Mouse (Mus musculus) heart, embryonic 15.5 days (tissue): ENCODE data around the gene Rilp. TPM values are rescaled to one million over a fixed set of nuclear protein-coding genes. Genes with fewer than 3 reads are reported as not detected.

Experiments used
- ATAC-seq: fragments of 200-750 bp; cut with Nextera tagmentation; replicated peaks from 2 replicates; pipeline ENCODE4 v1.8.0; 2017; ENCODE audit warnings: low read depth, moderate TSS enrichment; ENCODE audit not compliant: insufficient number of reproducible peaks, insufficient read depth, low FRiP score
- H3K27ac ChIP-seq: fragments of 300-500 bp; sonication (generic); 2 replicates; pipeline ENCODE4 v1.5.1; 2015; ENCODE audit warnings: mild to moderate bottlenecking, inconsistent platforms
- H3K27me3 ChIP-seq: fragments of 300-500 bp; sonication (generic); 2 replicates; pipeline ENCODE4 v1.6.1; 2015; ENCODE audit warnings: inconsistent platforms
- H3K36me3 ChIP-seq: fragments of 300-500 bp; sonication (generic); 2 replicates; pipeline ENCODE4 v1.6.1; 2015; ENCODE audit warnings: mild to moderate bottlenecking, inconsistent platforms
- H3K4me1 ChIP-seq: fragments of 300-500 bp; sonication (generic); replicated peaks from 2 replicates; pipeline ENCODE4 v1.6.1; 2015; ENCODE audit warnings: inconsistent platforms
- H3K4me2 ChIP-seq: fragments of 300-500 bp; sonication (generic); 2 replicates; pipeline ENCODE4 v1.6.1; 2015; ENCODE audit warnings: inconsistent platforms, mild to moderate bottlenecking, moderate library complexity
- H3K4me3 ChIP-seq: fragments of 300-500 bp; sonication (generic); 2 replicates; pipeline ENCODE4 v1.5.1; 2015; ENCODE audit warnings: mild to moderate bottlenecking, inconsistent platforms
- H3K9ac ChIP-seq: fragments of 300-500 bp; sonication (generic); 2 replicates; pipeline ENCODE4 v1.6.1; 2015; ENCODE audit warnings: mild to moderate bottlenecking, inconsistent platforms
- H3K9me3 ChIP-seq: fragments of 300-500 bp; sonication (generic); replicated peaks from 2 replicates; pipeline ENCODE4 v1.6.1; 2016; ENCODE audit warnings: inconsistent platforms
- WGBS: fragments of 180-500 bp; shearing (Covaris S2); methylation state at CpG from one replicate; pipeline ENCODE4 v1.1.7; 2015; ENCODE audit warnings: mixed read lengths; 5-methylcytosine and 5-hydroxymethylcytosine counted together
- polyA plus RNA-seq: library from polyadenylated mRNA; unstranded; fragments of >200 nt; fragmentation: Nextera tagmentation; extraction: Ambion mirVana; gene quantifications from 2 replicates; pipeline ENCODE4 v1.2.1, GENCODE M21; 2015

Gene Rilp
- polyA plus RNA-seq, 1 experiment from 2014 or later = 9.2 TPM

GRCm38 (mm10) chr11:75466731-75467505 lies 43.0 kb upstream of the Rilp start:
- peaks cover 23% of the 10 kb centered on the region for H3K36me3 ChIP-seq
- ATAC-seq = no peak
- no peaks in the 10 kb centered on the region for H3K9me3 ChIP-seq
- no peaks in the 10 kb centered on the region for H3K27me3 ChIP-seq
- no peak overlapping the region for H3K4me3 ChIP-seq
- 0 out of 2 replicates have a peak overlapping the region, but pooled peaks have one; percentile 88 for H3K4me2 ChIP-seq
- WGBS = 98% methylated on average over 4 of the region's 4 CpGs
- no peak overlapping the region for H3K9ac ChIP-seq
- no peak overlapping the region for H3K27ac ChIP-seq
- peaks cover 31% of the 10 kb centered on the region for H3K4me1 ChIP-seq

- Histone ChIP-seq H3K27me3 (no peaks in the 10 kb centered on the region), H3K9ac (peak overlapping the region; percentile 61), H3K4me1 (peaks cover 28% of the 10 kb centered on the region), H3K4me2 (peak overlapping the region; percentile 88), H3K4me3 (peak overlapping the region; percentile 56), H3K9me3 (no peaks in the 10 kb centered on the region), H3K27ac (peak overlapping the region; percentile 60), H3K36me3 (peaks cover 23% of the 10 kb centered on the region)
- 14% methylated on average over 19 of the region's 19 CpGs for WGBS
- peak; percentile 74 for ATAC-seq
These were observed 42.2 kb upstream of the Rilp start for GRCm38 (mm10) chr11:75467512-75468215.

- Histone ChIP-seq H3K36me3 (peaks cover 23% of the 10 kb centered on the region), H3K9me3 (no peaks in the 10 kb centered on the region), H3K4me1 (peaks cover 20% of the 10 kb centered on the region), H3K9ac (peak overlapping the region; percentile 61), H3K27ac (peak overlapping the region; percentile 60; the same call in 1 of the 2 replicates), H3K4me3 (peak overlapping the region; percentile 56), H3K27me3 (no peaks in the 10 kb centered on the region), H3K4me2 (peak overlapping the region; percentile 88)
- ATAC-seq = no peak
- WGBS = 60% methylated on average over 7 of the region's 7 CpGs
These were observed 41.5 kb upstream of the Rilp start for GRCm38 (mm10) chr11:75468410-75468809.

- no peak for ATAC-seq
- Histone ChIP-seq H3K4me2 (no peak overlapping the region), H3K4me1 (peaks cover 16% of the 10 kb centered on the region), H3K4me3 (no peak overlapping the region), H3K27me3 (no peaks in the 10 kb centered on the region), H3K9ac (no peak overlapping the region), H3K36me3 (peaks cover 23% of the 10 kb centered on the region), H3K9me3 (no peaks in the 10 kb centered on the region), H3K27ac (no peak overlapping the region)
- WGBS = 96% methylated on average over 4 of the region's 4 CpGs
These were observed 40.6 kb upstream of the Rilp start for GRCm38 (mm10) chr11:75469261-75469660.

- no peak for ATAC-seq
- H3K4me2 ChIP-seq = no peak overlapping the region
- H3K4me3 ChIP-seq = no peak overlapping the region
- H3K27me3 ChIP-seq = no peaks in the 10 kb centered on the region
- H3K36me3 ChIP-seq = peaks cover 10% of the 10 kb centered on the region
- no peak overlapping the region for H3K9ac ChIP-seq
- WGBS = 68% methylated on average over 3 of the region's 3 CpGs
- no peaks in the 10 kb centered on the region for H3K9me3 ChIP-seq
- no peak overlapping the region for H3K27ac ChIP-seq
- peaks cover 16% of the 10 kb centered on the region for H3K4me1 ChIP-seq
These were observed 39.2 kb upstream of the Rilp start for GRCm38 (mm10) chr11:75470675-75471074.

- Histone ChIP-seq H3K36me3 (no peaks in the 10 kb centered on the region), H3K4me1 (peaks cover 10% of the 10 kb centered on the region), H3K9me3 (no peaks in the 10 kb centered on the region), H3K4me2 (no peak overlapping the region), H3K9ac (no peak overlapping the region), H3K4me3 (no peak overlapping the region), H3K27ac (no peak overlapping the region), H3K27me3 (no peaks in the 10 kb centered on the region)
- WGBS = 64% methylated on average over 11 of the region's 11 CpGs
- no peak for ATAC-seq
These were observed 37.3 kb upstream of the Rilp start for GRCm38 (mm10) chr11:75472469-75473081.

GRCm38 (mm10) chr11:75473376-75473775 lies 36.5 kb upstream of the Rilp start:
- no peak overlapping the region for H3K27ac ChIP-seq
- no peaks in the 10 kb centered on the region for H3K9me3 ChIP-seq
- WGBS = 64% methylated on average over 7 of the region's 7 CpGs
- no peak overlapping the region for H3K9ac ChIP-seq
- peaks cover 2% of the 10 kb centered on the region for H3K4me1 ChIP-seq
- no peaks in the 10 kb centered on the region for H3K27me3 ChIP-seq
- no peaks in the 10 kb centered on the region for H3K36me3 ChIP-seq
- no peak overlapping the region for H3K4me2 ChIP-seq
- H3K4me3 ChIP-seq = no peak overlapping the region
- ATAC-seq = no peak

- Histone ChIP-seq H3K27me3 (peaks cover 5% of the 10 kb centered on the region; the same call in 1 of the 2 replicates), H3K4me3 (peak overlapping the region; percentile 93), H3K9me3 (no peaks in the 10 kb centered on the region), H3K4me1 (peaks cover 13% of the 10 kb centered on the region), H3K4me2 (peak overlapping the region; percentile 47), H3K27ac (no peak overlapping the region), H3K9ac (no peak overlapping the region), H3K36me3 (peaks cover 22% of the 10 kb centered on the region)
- 21% methylated on average over 3 of the region's 3 CpGs for whole genome bisulfite sequencing
- ATAC-seq = no peak
These were observed 23.7 kb upstream of the Rilp start for GRCm38 (mm10) chr11:75486192-75486591.

- no peaks in the 10 kb centered on the region for H3K9me3 ChIP-seq
- H3K36me3 ChIP-seq = peaks cover 27% of the 10 kb centered on the region
- H3K4me3 ChIP-seq = peak within 1 kb of the TSS; percentile 93
- H3K4me1 ChIP-seq = peaks cover 13% of the 10 kb centered on the region
- under 1% methylated on average over 52 of the region's 52 CpGs for WGBS
- peak within 1 kb of the TSS; percentile 83 for H3K4me2 ChIP-seq
- H3K27ac ChIP-seq = peak within 1 kb of the TSS; percentile 74
- H3K9ac ChIP-seq = peak within 1 kb of the TSS; percentile 93
- peak; percentile 99 for ATAC-seq
- peaks cover 5% of the 10 kb centered on the region; the same call in 1 of the 2 replicates for H3K27me3 ChIP-seq
These were observed 23.2 kb upstream of the Rilp start, which contains the start of gene Prpf8 for GRCm38 (mm10) chr11:75486601-75487285. Gene Prpf8, plus strand, starts transcription at chr11:75486816.

GRCm38 (mm10) chr11:75487496-75487895 lies 22.4 kb upstream of the Rilp start:
- Histone ChIP-seq H3K4me1 (peaks cover 13% of the 10 kb centered on the region), H3K27me3 (peaks cover 5% of the 10 kb centered on the region; the same call in 1 of the 2 replicates), H3K4me2 (peak overlapping the region; percentile 83), H3K9ac (peak overlapping the region; percentile 93), H3K9me3 (no peaks in the 10 kb centered on the region), H3K36me3 (peaks cover 35% of the 10 kb centered on the region), H3K27ac (no peak overlapping the region), H3K4me3 (peak overlapping the region; percentile 93)
- 28% methylated on average over 6 of the region's 6 CpGs for WGBS
- no peak for ATAC-seq
